Mouse (Mus musculus) limb, embryonic 15.5 days (tissue): ENCODE measurements around the gene Btbd10. TPM values are rescaled to one million over a fixed set of nuclear protein-coding genes. Genes with fewer than 3 reads are reported as not detected.

ENCODE experiments used
- ATAC-seq: fragments of 200-750 bp; cut with Nextera tagmentation; 2 replicates; pipeline ENCODE4 v1.8.0; 2017; ENCODE audit warnings: low read depth, moderate TSS enrichment; ENCODE audit not compliant: insufficient number of reproducible peaks, low FRiP score, low TSS enrichment
- H3K27ac ChIP-seq: fragments of 300-500 bp; sonication (generic); 2 replicates; pipeline ENCODE4 v1.5.1; 2015; ENCODE audit warnings: moderate library complexity, mild to moderate bottlenecking, inconsistent platforms
- H3K27me3 ChIP-seq: fragments of 300-500 bp; sonication (generic); 2 replicates; pipeline ENCODE4 v1.6.1; 2015; ENCODE audit warnings: inconsistent platforms
- H3K36me3 ChIP-seq: fragments of 300-500 bp; sonication (generic); 2 replicates; pipeline ENCODE4 v1.6.1; 2015; ENCODE audit warnings: inconsistent platforms
- H3K4me1 ChIP-seq: fragments of 300-500 bp; sonication (generic); 2 replicates; pipeline ENCODE4 v1.6.1; 2015; ENCODE audit warnings: inconsistent platforms
- H3K4me2 ChIP-seq: fragments of 300-500 bp; sonication (generic); 2 replicates; pipeline ENCODE4 v1.6.1; 2015; ENCODE audit warnings: mild to moderate bottlenecking, inconsistent platforms
- H3K4me3 ChIP-seq: fragments of 300-500 bp; sonication (generic); 2 replicates; pipeline ENCODE4 v1.5.1; 2015; ENCODE audit warnings: mild to moderate bottlenecking, inconsistent platforms
- H3K9ac ChIP-seq: fragments of 300-500 bp; sonication (generic); 2 replicates; pipeline ENCODE4 v1.6.1; 2015; ENCODE audit warnings: inconsistent platforms
- H3K9me3 ChIP-seq: fragments of 300-500 bp; sonication (generic); 2 replicates; pipeline ENCODE4 v1.6.1; 2016; ENCODE audit warnings: inconsistent platforms
- WGBS: fragments of 180-500 bp; shearing (Covaris S2); methylation state at CpG from one replicate; pipeline ENCODE4 v1.1.7; 2015; 5-methylcytosine and 5-hydroxymethylcytosine counted together
- polyA plus RNA-seq: library from polyadenylated mRNA; unstranded; fragments of >200 nt; fragmentation: Nextera tagmentation; extraction: Ambion mirVana; gene quantifications from 2 replicates; pipeline ENCODE4 v1.2.1, GENCODE M21; 2015

Btbd10 gene
- polyA plus RNA-seq, 1 experiment from 2014 or later, result 27.9 TPM

- Histone ChIP-seq H3K4me1 (peaks cover 12% of the 10 kb centered on the region), H3K9me3 (no peaks in the 10 kb centered on the region), H3K27ac (no peak overlapping the region), H3K36me3 (no peaks in the 10 kb centered on the region), H3K27me3 (no peaks in the 10 kb centered on the region), H3K9ac (no peak overlapping the region), H3K4me2 (no peak overlapping the region), H3K4me3 (no peak overlapping the region)
- WGBS, result 81% methylated on average over 4 of the region's 4 CpGs
- ATAC-seq, result no peak
These were observed 1.8 kb downstream of the Btbd10 start for GRCm38 (mm10) chr7:113367440-113367839.

GRCm38 (mm10) chr7:113349089-113349488, 20.1 kb downstream of the Btbd10 start:
- H3K27ac ChIP-seq, result no peak overlapping the region
- H3K27me3 ChIP-seq, result no peaks in the 10 kb centered on the region
- no peaks in the 10 kb centered on the region for H3K4me1 ChIP-seq
- no peaks in the 10 kb centered on the region for H3K36me3 ChIP-seq
- H3K4me3 ChIP-seq, result no peak overlapping the region
- H3K9ac ChIP-seq, result no peak overlapping the region
- ATAC-seq, result no peak
- no peaks in the 10 kb centered on the region for H3K9me3 ChIP-seq
- WGBS, result 85% methylated on average over 1 of the region's 1 CpGs
- H3K4me2 ChIP-seq, result no peak overlapping the region

GRCm38 (mm10) chr7:113347694-113348093, 21.5 kb downstream of the Btbd10 start:
- H3K36me3 ChIP-seq, result no peaks in the 10 kb centered on the region
- H3K4me2 ChIP-seq, result no peak overlapping the region
- 84% methylated on average over 2 of the region's 2 CpGs for WGBS
- H3K4me3 ChIP-seq, result no peak overlapping the region
- H3K4me1 ChIP-seq, result no peaks in the 10 kb centered on the region
- no peaks in the 10 kb centered on the region for H3K9me3 ChIP-seq
- H3K27me3 ChIP-seq, result no peaks in the 10 kb centered on the region
- no peak overlapping the region for H3K9ac ChIP-seq
- ATAC-seq, result no peak
- H3K27ac ChIP-seq, result no peak overlapping the region

GRCm38 (mm10) chr7:113347271-113347670, 21.9 kb downstream of the Btbd10 start:
- Histone ChIP-seq H3K9ac (no peak overlapping the region), H3K27me3 (no peaks in the 10 kb centered on the region), H3K9me3 (no peaks in the 10 kb centered on the region), H3K27ac (no peak overlapping the region), H3K4me1 (no peaks in the 10 kb centered on the region), H3K36me3 (no peaks in the 10 kb centered on the region), H3K4me2 (no peak overlapping the region), H3K4me3 (no peak overlapping the region)
- ATAC-seq, result no peak
- 41% methylated on average over 4 of the region's 4 CpGs for WGBS

GRCm38 (mm10) chr7:113335250-113335649, 33.9 kb downstream of the Btbd10 start:
- H3K27ac ChIP-seq, result no peak overlapping the region
- no peak overlapping the region for H3K9ac ChIP-seq
- ATAC-seq, result no peak
- no peaks in the 10 kb centered on the region for H3K36me3 ChIP-seq
- no peak overlapping the region for H3K4me3 ChIP-seq
- no peak overlapping the region for H3K4me2 ChIP-seq
- H3K27me3 ChIP-seq, result no peaks in the 10 kb centered on the region
- 86% methylated on average over 8 of the region's 8 CpGs for WGBS
- H3K4me1 ChIP-seq, result no peaks in the 10 kb centered on the region
- no peaks in the 10 kb centered on the region for H3K9me3 ChIP-seq

- no peaks in the 10 kb centered on the region for H3K9me3 ChIP-seq
- no peak overlapping the region for H3K4me3 ChIP-seq
- H3K9ac ChIP-seq, result no peak overlapping the region
- no peak overlapping the region for H3K4me2 ChIP-seq
- H3K27ac ChIP-seq, result no peak overlapping the region
- no peaks in the 10 kb centered on the region for H3K4me1 ChIP-seq
- no peak for ATAC-seq
- no peaks in the 10 kb centered on the region for H3K27me3 ChIP-seq
- no peaks in the 10 kb centered on the region for H3K36me3 ChIP-seq
These were observed 35.2 kb downstream of the Btbd10 start for GRCm38 (mm10) chr7:113334036-113334435.

- 71% methylated on average over 1 of the region's 1 CpGs for WGBS
- Histone ChIP-seq H3K9ac (no peak overlapping the region), H3K4me1 (no peaks in the 10 kb centered on the region), H3K4me2 (no peak overlapping the region), H3K27me3 (no peaks in the 10 kb centered on the region), H3K36me3 (peaks cover 6% of the 10 kb centered on the region; the same call in 1 of the 2 replicates), H3K9me3 (no peaks in the 10 kb centered on the region), H3K4me3 (no peak overlapping the region), H3K27ac (no peak overlapping the region)
- no peak for ATAC-seq
These were observed 49.1 kb downstream of the Btbd10 start for GRCm38 (mm10) chr7:113320128-113320527.

GRCm38 (mm10) chr7:113311784-113312183, 57.4 kb downstream of the Btbd10 start:
- Histone ChIP-seq H3K9me3 (no peaks in the 10 kb centered on the region), H3K4me1 (no peaks in the 10 kb centered on the region), H3K27ac (no peak overlapping the region), H3K27me3 (no peaks in the 10 kb centered on the region), H3K4me3 (no peak overlapping the region), H3K9ac (no peak overlapping the region), H3K36me3 (peaks cover 3% of the 10 kb centered on the region; the same call in 1 of the 2 replicates), H3K4me2 (no peak overlapping the region)
- ATAC-seq, result no peak
- 15% methylated on average over 2 of the region's 2 CpGs for WGBS

- 0 out of 2 replicates have a peak, but pooled peaks cover 2% of the 10 kb centered on the region for H3K36me3 ChIP-seq
- no peak for ATAC-seq
- H3K4me1 ChIP-seq, result no peaks in the 10 kb centered on the region
- H3K4me2 ChIP-seq, result no peak overlapping the region
- H3K27me3 ChIP-seq, result no peaks in the 10 kb centered on the region
- no peaks in the 10 kb centered on the region for H3K9me3 ChIP-seq
- no peak overlapping the region for H3K9ac ChIP-seq
- H3K27ac ChIP-seq, result no peak overlapping the region
- WGBS, result 71% methylated on average over 3 of the region's 3 CpGs
- no peak overlapping the region for H3K4me3 ChIP-seq
These were observed 59.1 kb downstream of the Btbd10 start for GRCm38 (mm10) chr7:113310136-113310535.

GRCm38 (mm10) chr7:113297813-113298212, 71.4 kb downstream of the Btbd10 start:
- no peak overlapping the region for H3K4me3 ChIP-seq
- no peak for ATAC-seq
- no peak overlapping the region for H3K27ac ChIP-seq
- peaks cover 8% of the 10 kb centered on the region; the same call in 1 of the 2 replicates for H3K36me3 ChIP-seq
- 0 out of 2 replicates have a peak, but pooled peaks cover 6% of the 10 kb centered on the region for H3K4me1 ChIP-seq
- no peak overlapping the region for H3K9ac ChIP-seq
- no peaks in the 10 kb centered on the region for H3K27me3 ChIP-seq
- WGBS, result 78% methylated on average over 4 of the region's 4 CpGs
- no peaks in the 10 kb centered on the region for H3K9me3 ChIP-seq
- H3K4me2 ChIP-seq, result no peak overlapping the region

- Histone ChIP-seq H3K27me3 (no peaks in the 10 kb centered on the region), H3K9ac (no peak overlapping the region), H3K4me1 (0 out of 2 replicates have a peak, but pooled peaks cover 6% of the 10 kb centered on the region), H3K36me3 (peaks cover 5% of the 10 kb centered on the region; the same call in 1 of the 2 replicates), H3K4me2 (no peak overlapping the region), H3K9me3 (no peaks in the 10 kb centered on the region), H3K27ac (no peak overlapping the region), H3K4me3 (no peak overlapping the region)
- 29% methylated on average over 17 of the region's 17 CpGs for WGBS
- no peak for ATAC-seq
These were observed 73.9 kb downstream of the Btbd10 start for GRCm38 (mm10) chr7:113295077-113295890.

- peaks cover 5% of the 10 kb centered on the region; the same call in 1 of the 2 replicates for H3K36me3 ChIP-seq
- H3K27ac ChIP-seq, result no peak overlapping the region
- H3K9me3 ChIP-seq, result no peaks in the 10 kb centered on the region
- H3K4me1 ChIP-seq, result 0 out of 2 replicates have a peak, but pooled peaks cover 6% of the 10 kb centered on the region
- H3K27me3 ChIP-seq, result no peaks in the 10 kb centered on the region
- ATAC-seq, result no peak
- H3K9ac ChIP-seq, result no peak overlapping the region
- no peak overlapping the region for H3K4me3 ChIP-seq
- no peak overlapping the region for H3K4me2 ChIP-seq
- WGBS, result 84% methylated on average over 6 of the region's 6 CpGs
These were observed 74.6 kb downstream of the Btbd10 start for GRCm38 (mm10) chr7:113294598-113294997.
